Mouse (Mus musculus): ENCODE data around the gene Mrpl51. TPM values are rescaled to one million over a fixed set of nuclear protein-coding genes. Genes with fewer than 3 reads are reported as not detected.

The Mrpl51 gene
- polyA plus RNA-seq, 1 experiment from 2014 or later, result 210 TPM

DNA sequence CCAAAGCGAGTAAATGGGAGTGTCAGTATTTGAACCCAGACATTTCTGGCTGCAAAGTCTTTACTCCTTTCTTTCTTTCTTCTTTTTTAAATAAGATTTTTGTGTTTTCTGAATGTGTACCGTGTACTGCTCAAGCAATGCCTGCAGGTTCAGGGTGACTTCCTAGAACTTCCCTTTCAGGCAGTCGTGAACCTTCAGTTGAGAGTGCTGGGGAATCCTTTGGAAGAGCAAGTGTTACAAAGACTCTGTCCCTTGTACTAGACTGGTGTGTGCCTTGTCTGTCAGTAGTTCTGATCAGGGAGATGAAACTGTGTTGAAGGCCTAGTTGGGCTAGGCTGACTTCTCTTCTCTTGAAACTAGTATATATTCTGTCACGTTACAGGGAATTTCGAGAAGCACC lies 1.2 kb downstream of the Mrpl51 start:
- peak overlapping the region; percentile 79 for H3K4me2 ChIP-seq
- H3K9me3 ChIP-seq, result no peaks in the 10 kb centered on the region
- H3K36me3 ChIP-seq, result peaks cover 44% of the 10 kb centered on the region
- 43% methylated on average over 5 of the region's 5 CpGs for WGBS
- peak overlapping the region; percentile 99 for H3K27ac ChIP-seq
- peak overlapping the region; percentile 70 for H3K4me3 ChIP-seq (replicated peaks)
- no peak for ATAC-seq (ENCODE audit: insufficient number of reproducible peaks, insufficient read depth, low FRiP score, low TSS enrichment, low read depth)
- peak overlapping the region; percentile 79 for H3K9ac ChIP-seq (replicated peaks)
- H3K4me1 ChIP-seq (replicated peaks), result peaks cover 5% of the 10 kb centered on the region
- H3K27me3 ChIP-seq, result no peaks in the 10 kb centered on the region

DNA sequence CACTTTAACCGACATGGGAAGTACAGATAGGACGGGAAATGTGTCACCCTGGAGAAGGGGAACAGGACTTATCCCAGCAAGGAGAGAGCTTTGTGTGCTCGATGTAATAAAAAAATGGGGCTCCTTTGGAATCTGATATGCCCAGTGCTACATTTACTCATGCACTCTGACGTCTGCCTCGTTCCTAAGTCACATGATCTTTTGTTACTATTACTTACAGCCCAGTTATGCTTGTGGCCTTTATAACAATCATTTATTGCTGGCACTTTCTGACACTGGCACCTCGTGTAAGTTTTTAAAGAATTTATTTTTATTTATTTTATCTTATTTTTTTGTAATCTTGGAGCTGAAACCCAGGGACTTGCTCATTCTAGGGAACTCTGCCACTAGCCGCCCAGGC lies 1.8 kb downstream of the Mrpl51 start:
- H3K4me3 ChIP-seq (replicated peaks), result peak overlapping the region; percentile 3; the same call in 1 of the 2 replicates
- H3K9ac ChIP-seq (replicated peaks), result no peak overlapping the region
- WGBS, result 71% methylated on average over 7 of the region's 7 CpGs
- H3K27ac ChIP-seq, result no peak overlapping the region
- H3K9me3 ChIP-seq, result no peaks in the 10 kb centered on the region
- H3K4me1 ChIP-seq (replicated peaks), result peaks cover 5% of the 10 kb centered on the region
- ATAC-seq (ENCODE audit: insufficient number of reproducible peaks, insufficient read depth, low FRiP score, low TSS enrichment, low read depth), result no peak
- peak overlapping the region; percentile 79 for H3K4me2 ChIP-seq
- no peaks in the 10 kb centered on the region for H3K27me3 ChIP-seq
- peaks cover 39% of the 10 kb centered on the region for H3K36me3 ChIP-seq

DNA sequence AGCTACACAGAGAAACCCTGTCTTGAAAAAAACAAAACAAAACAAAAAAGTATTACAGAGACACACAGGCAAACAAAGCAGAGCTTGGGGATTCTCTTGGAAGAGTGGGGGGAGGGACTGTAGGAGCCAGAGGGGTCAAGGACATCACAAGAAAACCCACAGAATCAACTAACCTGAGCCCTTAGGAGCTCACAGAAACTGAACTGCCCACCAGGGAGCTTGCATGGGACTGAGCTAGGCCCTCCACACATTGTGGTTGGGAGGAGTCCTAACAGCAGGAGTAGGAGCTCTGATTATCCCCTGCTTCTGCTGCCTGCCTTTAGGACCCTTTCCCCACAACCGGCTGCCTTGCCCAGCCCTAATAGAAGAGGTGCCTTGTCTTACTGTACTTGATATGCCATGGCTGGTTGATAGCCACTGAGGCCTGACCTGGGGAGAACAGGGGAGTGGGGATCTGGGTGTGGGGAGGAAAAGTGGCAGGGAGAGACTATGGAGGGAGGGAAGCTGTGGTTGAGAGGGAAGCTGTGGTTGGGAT lies 4.0 kb downstream of the Mrpl51 start:
- Histone ChIP-seq H3K36me3 (peaks cover 26% of the 10 kb centered on the region), H3K9me3 (no peaks in the 10 kb centered on the region), H3K27ac (no peak overlapping the region), H3K4me2 (no peak overlapping the region), H3K27me3 (no peaks in the 10 kb centered on the region), H3K9ac (replicated peaks) (no peak overlapping the region), H3K4me1 (replicated peaks) (peaks cover 5% of the 10 kb centered on the region), H3K4me3 (replicated peaks) (no peak overlapping the region)
- no peak for ATAC-seq (ENCODE audit: insufficient number of reproducible peaks, insufficient read depth, low FRiP score, low TSS enrichment, low read depth)
- 59% methylated on average over 1 of the region's 1 CpGs for WGBS

DNA sequence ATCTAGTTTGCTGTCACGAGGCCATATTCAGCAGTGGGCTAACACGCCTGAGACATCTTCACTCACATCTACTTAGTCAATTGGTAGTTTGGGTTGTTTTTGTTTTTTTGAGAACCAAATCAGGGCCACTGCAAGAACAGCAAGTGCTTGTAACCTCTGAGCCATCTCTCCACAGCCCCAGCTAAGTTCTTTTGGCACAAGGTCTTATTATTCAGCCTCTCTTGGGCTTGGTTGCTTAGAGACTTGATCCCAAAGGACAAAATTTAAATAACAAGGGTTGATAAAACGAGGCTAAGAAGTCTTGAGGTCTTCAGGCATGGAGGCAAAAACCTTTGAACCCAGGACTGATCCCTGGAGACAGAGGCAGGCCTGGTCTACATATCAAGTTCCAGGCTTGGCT lies 4.7 kb downstream of the Mrpl51 start:
- Histone ChIP-seq H3K9ac (replicated peaks) (no peak overlapping the region), H3K9me3 (no peaks in the 10 kb centered on the region), H3K4me1 (replicated peaks) (peaks cover 5% of the 10 kb centered on the region), H3K36me3 (peaks cover 26% of the 10 kb centered on the region), H3K27ac (no peak overlapping the region), H3K4me3 (replicated peaks) (no peak overlapping the region), H3K27me3 (no peaks in the 10 kb centered on the region), H3K4me2 (no peak overlapping the region)
- WGBS, result 72% methylated on average over 3 of the region's 3 CpGs
- no peak for ATAC-seq (ENCODE audit: insufficient number of reproducible peaks, insufficient read depth, low FRiP score, low TSS enrichment, low read depth)

DNA sequence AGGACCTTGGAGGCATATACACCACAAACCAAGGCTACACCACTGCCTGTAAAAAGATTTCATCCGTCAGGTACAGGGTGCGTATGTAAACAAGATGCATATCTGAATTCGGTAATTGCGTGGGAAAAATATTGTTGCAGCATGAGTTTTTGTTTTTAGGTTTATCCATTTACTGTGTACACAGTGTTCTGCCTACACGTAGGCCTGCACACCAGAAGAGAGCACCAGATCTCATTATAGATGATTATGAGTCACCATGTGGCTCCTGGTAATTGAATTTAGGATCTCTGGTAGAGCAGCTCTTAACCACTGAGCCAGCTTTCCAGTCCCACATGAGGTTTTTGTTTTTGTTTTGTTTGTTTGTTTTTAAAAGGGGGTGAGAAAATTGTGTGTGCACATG lies 5.6 kb downstream of the Mrpl51 start:
- Histone ChIP-seq H3K4me3 (replicated peaks) (no peak overlapping the region), H3K4me2 (no peak overlapping the region), H3K36me3 (peaks cover 26% of the 10 kb centered on the region), H3K4me1 (replicated peaks) (peaks cover 5% of the 10 kb centered on the region), H3K9me3 (no peaks in the 10 kb centered on the region), H3K9ac (replicated peaks) (no peak overlapping the region), H3K27me3 (no peaks in the 10 kb centered on the region), H3K27ac (no peak overlapping the region)
- no peak for ATAC-seq (ENCODE audit: insufficient number of reproducible peaks, insufficient read depth, low FRiP score, low TSS enrichment, low read depth)
- 82% methylated on average over 5 of the region's 5 CpGs for WGBS

DNA sequence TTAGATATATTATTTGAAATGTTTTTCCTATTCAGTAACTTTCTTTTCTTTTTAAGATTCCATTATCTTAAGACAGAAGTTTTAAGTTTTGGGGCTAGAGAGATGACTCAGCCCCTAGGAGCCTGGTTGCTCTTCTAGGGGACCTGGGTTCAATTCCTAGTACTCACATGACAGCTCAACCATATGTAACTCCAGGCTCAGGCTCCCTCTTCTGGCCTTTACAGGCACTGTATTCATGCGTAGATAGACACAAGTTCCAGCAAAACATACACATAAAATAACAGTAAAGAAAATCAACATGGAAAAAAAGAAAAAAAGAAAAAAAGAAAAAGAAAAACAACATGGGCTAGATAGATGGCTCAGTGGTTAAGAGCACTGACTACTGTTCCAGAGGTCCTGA lies 18.8 kb downstream of the Mrpl51 start:
- ATAC-seq (ENCODE audit: insufficient number of reproducible peaks, insufficient read depth, low FRiP score, low TSS enrichment, low read depth), result no peak

DNA sequence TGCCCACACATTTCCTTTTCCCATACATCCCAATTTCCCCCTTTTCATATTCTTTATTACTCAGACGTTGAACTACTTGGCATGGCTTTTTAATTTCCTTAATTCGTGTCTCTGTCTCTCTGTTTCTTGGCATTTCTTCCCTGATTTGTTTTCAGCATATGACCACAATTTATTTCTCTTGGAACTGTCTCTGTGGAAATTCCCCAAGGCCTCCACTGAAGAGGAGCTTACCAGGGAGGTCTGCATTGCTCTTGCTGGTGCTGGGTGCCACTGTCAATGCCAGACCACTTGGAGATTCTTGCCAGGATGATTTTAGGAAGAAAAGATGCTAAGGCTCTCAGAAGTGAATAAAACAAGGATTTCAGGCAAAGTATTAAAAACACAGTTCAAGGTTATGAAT lies 21.0 kb downstream of the Mrpl51 start:
- Histone ChIP-seq H3K9ac (replicated peaks) (no peak overlapping the region), H3K4me2 (no peak overlapping the region), H3K27me3 (peaks cover 11% of the 10 kb centered on the region), H3K9me3 (no peaks in the 10 kb centered on the region), H3K4me1 (replicated peaks) (peaks cover 6% of the 10 kb centered on the region; the same call in 1 of the 2 replicates), H3K4me3 (replicated peaks) (no peak overlapping the region), H3K27ac (no peak overlapping the region), H3K36me3 (no peaks in the 10 kb centered on the region)
- ATAC-seq (ENCODE audit: insufficient number of reproducible peaks, insufficient read depth, low FRiP score, low TSS enrichment, low read depth), result no peak
- WGBS, result 38% methylated on average over 2 of the region's 2 CpGs

More for the DNA sequence above, 18.8 kb downstream of the Mrpl51 start:
- Histone ChIP-seq H3K27me3 (peaks cover 11% of the 10 kb centered on the region), H3K4me2 (no peak overlapping the region), H3K4me1 (replicated peaks) (no peaks in the 10 kb centered on the region), H3K27ac (no peak overlapping the region), H3K36me3 (no peaks in the 10 kb centered on the region), H3K4me3 (replicated peaks) (no peak overlapping the region), H3K9me3 (no peaks in the 10 kb centered on the region), H3K9ac (replicated peaks) (no peak overlapping the region)
- 89% methylated on average over 1 of the region's 1 CpGs for WGBS

DNA sequence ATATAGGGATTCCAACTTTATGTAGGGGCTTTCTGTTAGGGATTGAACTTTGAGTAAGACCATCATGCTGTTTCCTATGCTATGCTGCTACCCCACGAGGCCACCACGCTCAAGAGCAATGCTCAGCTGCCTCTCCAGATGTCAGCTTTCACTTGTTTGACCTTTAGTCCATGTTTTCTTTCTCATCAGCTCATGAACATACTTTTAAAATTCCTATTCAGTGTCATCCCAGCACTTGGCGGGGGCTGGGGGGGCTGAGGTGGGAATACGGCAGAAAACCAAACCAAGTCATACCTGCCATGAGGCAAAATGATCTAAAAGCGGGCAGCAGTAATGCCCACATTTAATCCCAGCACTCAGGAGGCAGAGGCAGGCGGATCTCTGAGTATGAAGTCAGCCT lies 21.5 kb downstream of the Mrpl51 start:
- Histone ChIP-seq H3K36me3 (no peaks in the 10 kb centered on the region), H3K27ac (no peak overlapping the region), H3K9me3 (no peaks in the 10 kb centered on the region), H3K4me1 (replicated peaks) (peaks cover 6% of the 10 kb centered on the region; the same call in 1 of the 2 replicates), H3K4me2 (no peak overlapping the region), H3K9ac (replicated peaks) (no peak overlapping the region), H3K4me3 (replicated peaks) (no peak overlapping the region), H3K27me3 (peaks cover 11% of the 10 kb centered on the region)
- WGBS, result 74% methylated on average over 6 of the region's 6 CpGs
- ATAC-seq (ENCODE audit: insufficient number of reproducible peaks, insufficient read depth, low FRiP score, low TSS enrichment, low read depth), result no peak

DNA sequence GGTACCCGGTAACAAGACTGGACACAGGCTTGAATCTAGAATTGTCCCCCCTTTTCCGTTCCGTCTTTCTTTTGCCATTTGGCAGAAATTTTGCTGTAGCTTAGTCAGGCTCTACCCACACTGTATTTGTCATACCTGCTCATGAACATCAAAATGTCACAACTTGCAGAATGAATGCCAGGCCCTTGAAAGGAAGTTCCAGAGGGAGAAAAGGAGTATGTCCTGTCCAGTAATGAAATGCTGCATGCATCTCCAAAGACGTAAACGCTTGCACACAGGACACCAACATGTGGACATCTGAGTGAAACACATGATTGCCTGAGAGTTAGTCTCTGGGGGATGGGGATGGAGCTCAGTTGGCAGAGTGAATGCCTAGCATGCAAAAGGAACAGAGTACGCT lies 22.1 kb downstream of the Mrpl51 start:
- WGBS, result 81% methylated on average over 6 of the region's 6 CpGs
- Histone ChIP-seq H3K27me3 (peaks cover 11% of the 10 kb centered on the region), H3K27ac (no peak overlapping the region), H3K4me1 (replicated peaks) (peaks cover 6% of the 10 kb centered on the region; the same call in 1 of the 2 replicates), H3K4me2 (no peak overlapping the region), H3K4me3 (replicated peaks) (no peak overlapping the region), H3K9me3 (no peaks in the 10 kb centered on the region), H3K9ac (replicated peaks) (no peak overlapping the region), H3K36me3 (no peaks in the 10 kb centered on the region)
- no peak for ATAC-seq (ENCODE audit: insufficient number of reproducible peaks, insufficient read depth, low FRiP score, low TSS enrichment, low read depth)

DNA sequence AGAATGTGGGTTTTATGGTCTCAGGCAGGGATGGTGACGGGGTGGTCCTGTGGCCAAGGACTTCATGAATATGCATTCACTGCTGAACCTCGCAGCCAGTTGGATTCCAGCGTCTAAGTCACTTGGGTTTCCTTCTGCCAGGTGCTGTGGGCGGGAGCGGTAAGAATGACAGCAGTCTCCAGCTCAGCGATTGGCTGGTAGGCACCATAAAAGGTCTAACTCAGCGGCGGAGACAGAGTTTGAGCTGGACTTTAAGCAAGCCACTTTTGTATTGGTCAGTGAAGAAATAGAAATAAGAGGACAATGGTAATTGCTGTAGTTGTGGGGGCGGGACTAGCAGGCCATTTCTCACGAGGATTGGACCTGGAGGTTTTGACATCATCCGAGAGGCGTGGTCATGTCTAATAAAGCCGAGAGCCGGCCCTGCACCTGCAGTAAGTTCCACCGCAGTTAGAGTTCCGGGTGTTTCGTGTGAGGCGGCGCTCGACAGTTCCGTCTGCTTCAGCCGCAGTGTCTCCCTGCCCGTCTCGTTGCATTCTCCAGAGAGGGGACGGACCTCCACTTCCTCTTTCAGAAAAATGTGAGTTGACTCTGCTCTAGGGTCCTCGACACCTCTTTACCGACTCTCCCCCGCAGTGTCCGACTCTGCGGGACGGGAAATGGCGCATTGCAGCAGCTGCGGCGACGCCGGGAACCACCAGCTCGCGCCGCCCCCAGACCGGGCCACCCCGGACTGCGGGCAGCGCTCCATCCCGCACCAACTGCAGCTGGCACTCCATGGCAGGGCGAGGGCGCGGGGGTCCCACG lies 23.8 kb downstream of the Mrpl51 start, which contains the start of gene Vamp1:
Gene Vamp1 (plus strand): TSS at position 404 of the 807 bp plus-strand sequence.
- Histone ChIP-seq H3K27ac (peak within 1 kb of the TSS; percentile 54; the same call in 1 of the 2 replicates), H3K4me1 (replicated peaks) (peaks cover 6% of the 10 kb centered on the region; the same call in 1 of the 2 replicates), H3K4me3 (replicated peaks) (peak within 1 kb of the TSS; percentile 69), H3K4me2 (peak within 1 kb of the TSS; percentile 89), H3K27me3 (peaks cover 11% of the 10 kb centered on the region), H3K9me3 (no peaks in the 10 kb centered on the region), H3K9ac (replicated peaks) (peak within 1 kb of the TSS; percentile 71), H3K36me3 (peaks cover 6% of the 10 kb centered on the region; the same call in 1 of the 2 replicates)
- under 1% methylated on average over 48 of the region's 48 CpGs for WGBS
- ATAC-seq (ENCODE audit: insufficient number of reproducible peaks, insufficient read depth, low FRiP score, low TSS enrichment, low read depth), result peak; percentile 96

DNA sequence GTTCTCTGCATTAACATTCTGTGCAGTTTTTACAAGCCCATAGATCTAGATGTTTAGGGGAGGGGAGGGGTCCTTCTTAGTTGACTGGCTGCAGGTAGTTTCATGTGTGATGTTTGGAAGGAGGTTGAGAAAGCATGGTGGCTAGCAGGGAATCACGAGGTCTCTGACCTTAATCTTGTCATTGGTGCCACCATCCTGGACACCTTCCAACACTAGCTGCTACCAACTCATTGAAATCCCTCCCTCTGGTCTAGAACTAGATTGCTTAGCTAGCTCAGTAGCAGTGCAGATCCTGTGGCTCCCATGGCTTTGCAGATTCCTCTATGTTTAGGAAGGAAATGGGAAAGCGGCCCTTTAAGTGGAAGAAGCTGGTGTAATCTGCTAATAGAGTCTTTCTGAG lies 25.3 kb downstream of the Mrpl51 start:
- no peak overlapping the region for H3K9ac ChIP-seq (replicated peaks)
- H3K27ac ChIP-seq, result no peak overlapping the region
- H3K4me1 ChIP-seq (replicated peaks), result peaks cover 6% of the 10 kb centered on the region; the same call in 1 of the 2 replicates
- no peak overlapping the region for H3K4me3 ChIP-seq (replicated peaks)
- ATAC-seq (ENCODE audit: insufficient number of reproducible peaks, insufficient read depth, low FRiP score, low TSS enrichment, low read depth), result no peak
- peaks cover 11% of the 10 kb centered on the region for H3K27me3 ChIP-seq
- no peaks in the 10 kb centered on the region for H3K9me3 ChIP-seq
- H3K36me3 ChIP-seq, result peaks cover 6% of the 10 kb centered on the region; the same call in 1 of the 2 replicates
- H3K4me2 ChIP-seq, result peak overlapping the region; percentile 89; the same call in 1 of the 2 replicates
- WGBS, result 73% methylated on average over 2 of the region's 2 CpGs
